Mouse (Mus musculus) bone marrow macrophage, adult 2 months (primary cell): ENCODE results near the gene Olfr1371. TPM values are rescaled to one million over a fixed set of nuclear protein-coding genes. Genes with fewer than 3 reads are reported as not detected.
A peak's percentile ranks its signal among the peaks of the same experiment; 100 is the strongest.

Source experiments
- H3K27ac ChIP-seq: 2 replicates; pipeline ENCODE4 v1.5.1; 2012; ENCODE audit warnings: low read depth, low read length; ENCODE audit not compliant: insufficient read depth
- H3K4me1 ChIP-seq: 2 replicates; pipeline ENCODE4 v1.6.1; 2012; ENCODE audit warnings: low read length; ENCODE audit not compliant: control insufficient read depth, insufficient read depth
- H3K4me3 ChIP-seq: 2 replicates; pipeline ENCODE4 v1.5.1; 2012; ENCODE audit warnings: mild to moderate bottlenecking, low read length, moderate library complexity; ENCODE audit not compliant: insufficient read depth
- CTCF ChIP-seq: IDR thresholded peaks from 2 replicates; pipeline ENCODE4 v1.5.1; 2012; ENCODE audit warnings: low read depth, mild to moderate bottlenecking, low read length, moderate library complexity
- POLR2A ChIP-seq: IDR thresholded peaks from 2 replicates; pipeline ENCODE4 v1.6.1; 2012; ENCODE audit warnings: mild to moderate bottlenecking, low read depth, low read length, borderline replicate concordance
- polyA plus RNA-seq: library from polyadenylated mRNA; stranded (reverse); fragments of >200 nt; gene quantifications from 2 replicates; pipeline ENCODE4 v1.2.4, GENCODE M21; 2012; ENCODE audit not compliant: missing spikeins, insufficient read depth, insufficient read length

Gene Olfr1371
- not detected in 2 replicates for polyA plus RNA-seq

GRCm38 (mm10) chr11:52213887-52214286 lies at the start of gene Olfr1371:
Gene Olfr1371 (minus strand): TSS chr11:52213987.
- no peak within 1 kb of the TSS for H3K27ac ChIP-seq
- no peaks in the 10 kb centered on the region for H3K4me1 ChIP-seq
- H3K4me3 ChIP-seq = no peak within 1 kb of the TSS
- TF ChIP-seq CTCF = no peak
- no peak for TF ChIP-seq POLR2A

GRCm38 (mm10) chr11:52262338-52262737 lies 48.6 kb upstream of the Olfr1371 start:
- Histone ChIP-seq H3K4me1 (peaks cover 2% of the 10 kb centered on the region; the same call in 1 of the 2 replicates), H3K27ac (no peak overlapping the region), H3K4me3 (no peak overlapping the region)
- TF ChIP-seq POLR2A = no peak
- no peak for TF ChIP-seq CTCF

- H3K4me3 ChIP-seq = no peak overlapping the region
- H3K27ac ChIP-seq = no peak overlapping the region
- H3K4me1 ChIP-seq = peaks cover 2% of the 10 kb centered on the region; the same call in 1 of the 2 replicates
- peak; percentile 30; the same call in 1 of the 2 replicates for TF ChIP-seq CTCF
- no peak for TF ChIP-seq POLR2A
Measured at GRCm38 (mm10) chr11:52261937-52262336, 48.1 kb upstream of the Olfr1371 start.

- H3K27ac ChIP-seq = no peak overlapping the region
- peaks cover 2% of the 10 kb centered on the region; the same call in 1 of the 2 replicates for H3K4me1 ChIP-seq
- TF ChIP-seq CTCF = no peak
- no peak for TF ChIP-seq POLR2A
- no peak overlapping the region for H3K4me3 ChIP-seq
Measured at GRCm38 (mm10) chr11:52260878-52261277, 47.1 kb upstream of the Olfr1371 start.

- Histone ChIP-seq H3K4me1 (peaks cover 2% of the 10 kb centered on the region; the same call in 1 of the 2 replicates), H3K27ac (no peak overlapping the region), H3K4me3 (no peak overlapping the region)
- TF ChIP-seq CTCF = no peak
- no peak for TF ChIP-seq POLR2A
Measured at GRCm38 (mm10) chr11:52258711-52259110, 44.9 kb upstream of the Olfr1371 start.

- peaks cover 2% of the 10 kb centered on the region; the same call in 1 of the 2 replicates for H3K4me1 ChIP-seq
- no peak overlapping the region for H3K4me3 ChIP-seq
- H3K27ac ChIP-seq = no peak overlapping the region
- TF ChIP-seq POLR2A = no peak
- TF ChIP-seq CTCF = no peak
Measured at GRCm38 (mm10) chr11:52257376-52257775, 43.6 kb upstream of the Olfr1371 start.

- TF ChIP-seq POLR2A (no peak), CTCF (no peak)
- H3K27ac ChIP-seq = no peak overlapping the region
- no peak overlapping the region for H3K4me3 ChIP-seq
- no peaks in the 10 kb centered on the region for H3K4me1 ChIP-seq
Measured at GRCm38 (mm10) chr11:52255077-52255476, 41.3 kb upstream of the Olfr1371 start.

- Histone ChIP-seq H3K4me3 (no peak overlapping the region), H3K4me1 (no peaks in the 10 kb centered on the region), H3K27ac (no peak overlapping the region)
- TF ChIP-seq CTCF (peak; percentile 62), POLR2A (no peak)
Measured at GRCm38 (mm10) chr11:52253674-52254375, 40.0 kb upstream of the Olfr1371 start.

GRCm38 (mm10) chr11:52252692-52253091 lies 38.9 kb upstream of the Olfr1371 start:
- no peak for TF ChIP-seq POLR2A
- no peak for TF ChIP-seq CTCF
- H3K27ac ChIP-seq = no peak overlapping the region
- H3K4me3 ChIP-seq = no peak overlapping the region
- no peaks in the 10 kb centered on the region for H3K4me1 ChIP-seq

GRCm38 (mm10) chr11:52251770-52252169 lies 38.0 kb upstream of the Olfr1371 start:
- TF ChIP-seq POLR2A = no peak
- no peak overlapping the region for H3K27ac ChIP-seq
- H3K4me1 ChIP-seq = no peaks in the 10 kb centered on the region
- no peak overlapping the region for H3K4me3 ChIP-seq
